Mouse (Mus musculus): ENCODE measurements around the gene Bhmt2.

DNA sequence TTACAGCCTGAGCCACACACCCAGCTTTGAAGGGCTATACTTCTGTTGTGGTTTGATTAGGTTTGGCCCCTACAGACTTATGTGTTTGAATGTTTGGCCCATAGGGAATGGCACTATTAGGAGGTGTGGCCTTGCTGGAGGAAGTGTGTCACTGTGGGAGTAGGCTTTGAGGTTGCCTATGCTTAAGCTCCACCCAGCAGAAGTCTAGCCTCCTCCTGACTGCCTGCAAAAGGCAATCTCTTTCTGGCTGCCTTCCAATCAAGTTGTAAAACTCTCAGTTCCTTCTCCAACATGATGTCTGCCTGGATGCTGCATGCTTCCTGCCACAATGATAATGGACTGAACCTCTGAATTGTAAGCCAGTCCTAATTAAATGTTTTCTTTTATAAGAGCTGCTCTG, 9.2 kb upstream of the Bhmt2 start:
- TF ChIP-seq CTCF (IDR thresholded peaks at IDR 0.05; ENCODE audit: insufficient read depth, low read depth, low read length), result no peak
- TF ChIP-seq POLR2A (IDR thresholded peaks at IDR 0.05; ENCODE audit: insufficient read depth, low read depth, low read length), result no peak

Measured in olfactory bulb, adult 2 months (tissue).